Mouse (Mus musculus) forebrain, embryonic 10.5 days (tissue): ENCODE data around the gene Nmt2. TPM values are rescaled to one million over a fixed set of nuclear protein-coding genes. Genes with fewer than 3 reads are reported as not detected.

Experiments
- polyA plus RNA-seq: library from polyadenylated mRNA; unstranded; fragments of >200 nt; fragmentation: Nextera tagmentation; extraction: Ambion mirVana; gene quantifications from 2 replicates; pipeline ENCODE4 v1.2.1, GENCODE M21; 2016

Nmt2 gene
- polyA plus RNA-seq, 1 experiment from 2014 or later, result 63.6 TPM

Other genes starting within 250 kb of the Nmt2 start
- gene Fam171a1, start 170.0 kb upstream of the Nmt2 start, polyA plus RNA-seq, result 32.6 and 34.3 TPM in 2 replicates
- gene Rpp38, start 48.4 kb downstream of the Nmt2 start, polyA plus RNA-seq, result 22.9 and 23.2 TPM in 2 replicates
- 0.32 TPM in 1 of 2 replicates, not detected in the other for gene Acbd7, start 52.0 kb downstream of the Nmt2 start, polyA plus RNA-seq
- gene Olah, start 113.0 kb downstream of the Nmt2 start, polyA plus RNA-seq, result not detected in 2 replicates
- gene Meig1, start 138.4 kb downstream of the Nmt2 start, polyA plus RNA-seq, result 0.30 TPM in 1 of 2 replicates, not detected in the other
- gene Dclre1c, start 139.9 kb downstream of the Nmt2 start, polyA plus RNA-seq, result 7.5 and 10.2 TPM in 2 replicates
- 39.0 and 43.7 TPM in 2 replicates for gene Suv39h2, start 190.8 kb downstream of the Nmt2 start, polyA plus RNA-seq
- 8.9 and 11.1 TPM in 2 replicates for gene Gm45902, start 228.6 kb downstream of the Nmt2 start, polyA plus RNA-seq
- 147 and 154 TPM in 2 replicates for gene Hspa14, start 228.6 kb downstream of the Nmt2 start, polyA plus RNA-seq
- gene Cdnf, start 228.8 kb downstream of the Nmt2 start, polyA plus RNA-seq, result 0.36 and 0.50 TPM in 2 replicates